Mouse (Mus musculus) CH12.LX (cell line): ENCODE results near the gene Gstm3. TPM values are rescaled to one million over a fixed set of nuclear protein-coding genes. Genes with fewer than 3 reads are reported as not detected.

ENCODE experiments used
- DNase-seq: peaks from one replicate; pipeline ENCODE4 v3.0.0-alpha.2; 2013; ENCODE audit errors: extremely low read depth
- H3K27ac ChIP-seq: 2 replicates; pipeline ENCODE4 v1.5.1; 2012; ENCODE audit warnings: low read depth, mild to moderate bottlenecking, control low read depth, moderate library complexity; ENCODE audit not compliant: insufficient read depth
- H3K27me3 ChIP-seq: replicated peaks from 2 replicates; pipeline ENCODE3; 2012; ENCODE audit warnings: inconsistent platforms
- H3K36me3 ChIP-seq, 2 experiments: replicated peaks in 1 of 2; 2 replicates each; pipeline versions ENCODE3 to v1.6.1; 2012; ENCODE audit warnings: inconsistent platforms in 1 of 2, low read length in 1 of 2, mild to moderate bottlenecking in 1 of 2, mixed read lengths in 1 of 2, moderate library complexity in 1 of 2; ENCODE audit not compliant: control insufficient read depth in 1 of 2, insufficient read depth in 1 of 2
- H3K4me1 ChIP-seq, 2 experiments: 2 replicates each; pipeline ENCODE4 v1.6.1; 2012; ENCODE audit warnings: inconsistent platforms in 1 of 2, moderate library complexity in 1 of 2; ENCODE audit not compliant: insufficient read depth in 2 of 2, control insufficient read depth in 1 of 2
- H3K4me2 ChIP-seq: 2 replicates; pipeline ENCODE4 v1.6.1; 2012; ENCODE audit warnings: low read depth, mild to moderate bottlenecking, control low read depth; ENCODE audit not compliant: poor library complexity, insufficient read depth, severe bottlenecking
- H3K4me3 ChIP-seq, 3 experiments: fragments of 150-350 bp in 1 of 3; sonication (generic) in 1 of 3; replicated peaks in 1 of 3; 2 replicates each; pipeline versions ENCODE3 to v1.5.1; 2011 to 2012; ENCODE audit warnings: low read depth in 2 of 3, low read length in 2 of 3, mild to moderate bottlenecking in 2 of 3, moderate library complexity in 2 of 3, control low read depth in 1 of 3, improper control_type of control experiment in 1 of 3, inconsistent platforms in 1 of 3, mixed read lengths in 1 of 3; ENCODE audit not compliant: poor library complexity in 1 of 3
- H3K79me2 ChIP-seq: replicated peaks from 2 replicates; pipeline ENCODE4 v1.6.1; 2012; ENCODE audit warnings: mild to moderate bottlenecking, moderate library complexity; ENCODE audit not compliant: control insufficient read depth, poor library complexity, insufficient read depth, severe bottlenecking; ENCODE audit errors: extremely low read depth
- H3K9ac ChIP-seq: 2 replicates; pipeline ENCODE4 v1.6.1; 2012; ENCODE audit warnings: low read depth, mild to moderate bottlenecking, control low read depth, moderate library complexity; ENCODE audit not compliant: insufficient read depth
- H3K9me3 ChIP-seq: replicated peaks from 2 replicates; pipeline ENCODE3; 2012; ENCODE audit warnings: low read length, inconsistent platforms, mixed read lengths
- BHLHE40 ChIP-seq: IDR thresholded peaks from 2 replicates; pipeline ENCODE4 v1.6.1; 2011; ENCODE audit warnings: mild to moderate bottlenecking, low read depth, low read length, improper control_type of control experiment
- CHD1 ChIP-seq: IDR thresholded peaks from 2 replicates; pipeline ENCODE4 v1.6.1; 2012; ENCODE audit warnings: low read depth, low read length, improper control_type of control experiment, inconsistent platforms
- CHD2 ChIP-seq: IDR thresholded peaks from 2 replicates; pipeline ENCODE4 v1.6.1; 2011; ENCODE audit warnings: low read length, improper control_type of control experiment
- CTCF ChIP-seq, 2 experiments: IDR thresholded peaks in 1 of 2; conservative IDR thresholded peaks in 1 of 2; 2 replicates each; pipeline ENCODE4 v1.5.1; 2011 to 2012; ENCODE audit warnings: low read depth in 2 of 2, low read length in 2 of 2, improper control_type of control experiment in 1 of 2, inconsistent platforms in 1 of 2, mild to moderate bottlenecking in 1 of 2, moderate library complexity in 1 of 2
- E2F4 ChIP-seq: IDR thresholded peaks from 2 replicates; pipeline ENCODE4 v1.6.1; 2011; ENCODE audit warnings: low read depth, low read length, improper control_type of control experiment; ENCODE audit not compliant: insufficient replicate concordance
- ETS1 ChIP-seq: conservative IDR thresholded peaks from 2 replicates; pipeline ENCODE4 v1.6.1; 2012; ENCODE audit warnings: low read depth, mild to moderate bottlenecking, inconsistent platforms, low read length, improper control_type of control experiment, moderate library complexity
- HCFC1 ChIP-seq: IDR thresholded peaks from 2 replicates; pipeline ENCODE4 v1.6.1; 2012; ENCODE audit warnings: low read depth, mild to moderate bottlenecking, inconsistent platforms, low read length, improper control_type of control experiment
- JUN ChIP-seq: IDR thresholded peaks from 2 replicates; pipeline ENCODE4 v1.6.1; 2011; ENCODE audit warnings: low read depth, mild to moderate bottlenecking, low read length, improper control_type of control experiment, moderate library complexity; ENCODE audit not compliant: insufficient read depth
- KAT2A ChIP-seq: IDR thresholded peaks from 2 replicates; pipeline ENCODE4 v1.6.1; 2012; ENCODE audit warnings: low read length, improper control_type of control experiment, inconsistent platforms; ENCODE audit not compliant: insufficient replicate concordance
- MAFK ChIP-seq: IDR thresholded peaks from 2 replicates; pipeline ENCODE4 v1.6.1; 2011; ENCODE audit warnings: low read length, improper control_type of control experiment; ENCODE audit not compliant: insufficient replicate concordance
- MAX ChIP-seq: IDR thresholded peaks from 2 replicates; pipeline ENCODE4 v1.6.1; 2011; ENCODE audit warnings: low read length, improper control_type of control experiment
- MAZ ChIP-seq: IDR thresholded peaks from 2 replicates; pipeline ENCODE4 v1.6.1; 2012; ENCODE audit warnings: low read depth, mild to moderate bottlenecking, inconsistent platforms, low read length, improper control_type of control experiment, moderate library complexity
- MEF2A ChIP-seq: IDR thresholded peaks from 2 replicates; pipeline ENCODE4 v1.6.1; 2014; ENCODE audit warnings: low read depth, mild to moderate bottlenecking, inconsistent platforms, low read length, improper control_type of control experiment, borderline replicate concordance
- MXI1 ChIP-seq: IDR thresholded peaks from 2 replicates; pipeline ENCODE4 v1.6.1; 2011; ENCODE audit warnings: mild to moderate bottlenecking, low read depth, low read length, improper control_type of control experiment
- POLR2A ChIP-seq: IDR thresholded peaks from 2 replicates; pipeline ENCODE4 v1.6.1; 2011; ENCODE audit warnings: low read depth, mild to moderate bottlenecking, improper control_type of control experiment, low read length
- RCOR1 ChIP-seq: conservative IDR thresholded peaks from 2 replicates; pipeline ENCODE4 v1.6.1; 2012; ENCODE audit warnings: low read depth, mild to moderate bottlenecking, inconsistent platforms, low read length, improper control_type of control experiment
- SMC3 ChIP-seq: IDR thresholded peaks from 2 replicates; pipeline ENCODE4 v1.6.1; 2011; ENCODE audit warnings: low read depth, low read length, improper control_type of control experiment
- TBP ChIP-seq: conservative IDR thresholded peaks from 2 replicates; pipeline ENCODE4 v1.6.1; 2011; ENCODE audit warnings: low read depth, low read length, improper control_type of control experiment
- TCF12 ChIP-seq: IDR thresholded peaks from 2 replicates; pipeline ENCODE4 v1.6.1; 2014; ENCODE audit warnings: low read depth, mild to moderate bottlenecking, inconsistent platforms, low read length, improper control_type of control experiment
- UBTF ChIP-seq: IDR thresholded peaks from 2 replicates; pipeline ENCODE4 v1.6.1; 2012; ENCODE audit warnings: low read depth, mild to moderate bottlenecking, inconsistent platforms, low read length, improper control_type of control experiment, moderate library complexity
- USF2 ChIP-seq: conservative IDR thresholded peaks from 2 replicates; pipeline ENCODE4 v1.6.1; 2011; ENCODE audit warnings: low read depth, low read length, improper control_type of control experiment
- ZKSCAN1 ChIP-seq: IDR thresholded peaks from 2 replicates; pipeline ENCODE4 v1.6.1; 2012; ENCODE audit warnings: low read depth, inconsistent platforms, low read length, improper control_type of control experiment, borderline replicate concordance
- ZNF384 ChIP-seq: IDR thresholded peaks from 2 replicates; pipeline ENCODE4 v1.6.1; 2012; ENCODE audit warnings: low read depth, low read length, improper control_type of control experiment, inconsistent platforms
- dilution Hi-C: fragments of 300-500 bp; cut with MboI; formaldehyde crosslinking; loops from 2 replicates; pipeline ENCODE4 v1.14.3; 2020; ENCODE audit warnings: low sequenced_read_pairs; ENCODE audit not compliant: extremely low pct_unique_long_range_greater_than_20kb, extremely low pct_ligation_motif_present
- in situ Hi-C: fragments of 300-500 bp; cut with MboI; formaldehyde crosslinking; loops from 3 replicates; pipeline ENCODE4 v1.14.3; 2019; ENCODE audit warnings: low sequenced_read_pairs, low pct_ligation_motif_present, low pct_unique_long_range_greater_than_20kb, mixed read lengths
- polyA plus RNA-seq: library from polyadenylated mRNA; unstranded; fragments of >175 nt; gene quantifications from 2 replicates; pipeline ENCODE4 v1.2.1, GENCODE M21; 2012; ENCODE audit warnings: low read depth; ENCODE audit not compliant: insufficient read length
- total RNA-seq, 2 experiments: library from RNA; depleted of rRNA; stranded (reverse); fragments of 300-350 nt in 1 of 2; fragments of >200 nt in 1 of 2; gene quantifications; 2 replicates each; pipeline ENCODE4 v1.2.3; 2012 to 2014

Gstm3 gene
- total and polyA plus RNA-seq, 3 experiments: not detected

DNA sequence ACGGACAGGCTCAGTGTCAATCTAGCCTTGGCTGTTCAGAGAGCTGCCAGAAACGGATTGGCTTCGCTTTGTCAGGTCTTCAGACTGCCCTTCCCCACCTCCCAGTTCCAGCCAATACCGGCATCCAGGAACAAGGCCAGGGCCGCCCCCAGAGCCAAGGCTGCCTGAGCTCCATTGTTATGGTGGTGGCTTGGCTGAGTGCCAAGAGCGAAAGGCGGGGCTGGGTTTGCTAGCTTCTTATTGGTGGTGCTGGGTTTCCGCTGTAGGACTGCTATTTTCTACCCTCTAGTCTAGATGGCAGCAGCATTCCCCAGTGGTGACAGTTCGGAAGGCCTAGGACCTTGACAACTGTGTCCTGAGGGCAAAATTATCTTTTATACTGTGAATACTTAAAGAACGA lies 37.4 kb downstream of the Gstm3 start, which contains the start of gene Gstm7:
Gene Gstm7 (minus strand): TSS at position 148 of the 400 bp plus-strand sequence.
- in situ Hi-C loops: loop anchor here (10.0 kb wide), 1 partner anchor 213 kb away; the partner anchor contains the start of gene Gnai3
- Histone ChIP-seq H3K4me2 (no peak within 1 kb of the TSS), H3K9ac (no peak within 1 kb of the TSS), H3K27ac (no peak within 1 kb of the TSS), H3K4me1 (no peaks in the 10 kb centered on the region), H3K36me3 (no peaks in the 10 kb centered on the region), H3K27me3 (peaks cover 2% of the 10 kb centered on the region), H3K79me2 (no peaks in the 10 kb centered on the region), H3K9me3 (no peaks in the 10 kb centered on the region), H3K4me3 (no peak within 1 kb of the TSS)
- DNase-seq: no peak
- TF ChIP-seq USF2 (no peak), E2F4 (no peak), MAX (no peak), SMC3 (no peak), UBTF (no peak), CTCF (conservative IDR thresholded peaks at IDR 0.05 in 1 of 2, IDR thresholded peaks at IDR 0.05 in 1 of 2; ENCODE audit: low read depth in 2 of 2, low read length in 2 of 2) (no peak), CHD1 (no peak), KAT2A (no peak), CHD2 (no peak), BHLHE40 (no peak), ETS1 (no peak), ZKSCAN1 (no peak), TBP (no peak), ZNF384 (no peak)
- dilution Hi-C loops: no loop called here

GRCm38 (mm10) chr3:107931134-107931533 lies 37.9 kb downstream of the Gstm3 start:
- no peak for DNase-seq
- TF ChIP-seq ZNF384: no peak
- no peak overlapping the region for H3K4me2 ChIP-seq
- no peaks in the 10 kb centered on the region for H3K36me3 ChIP-seq
- peaks cover 2% of the 10 kb centered on the region for H3K27me3 ChIP-seq
- no peaks in the 10 kb centered on the region for H3K4me1 ChIP-seq
- H3K27ac ChIP-seq: no peak overlapping the region
- dilution Hi-C loops (no loop called here), in situ Hi-C loops (loop anchor here (10.0 kb wide), 1 partner anchor 214 kb away; the partner anchor contains the start of gene Gnai3)
- H3K9ac ChIP-seq: no peak overlapping the region
- no peaks in the 10 kb centered on the region for H3K79me2 ChIP-seq
- no peaks in the 10 kb centered on the region for H3K9me3 ChIP-seq
- no peak overlapping the region for H3K4me3 ChIP-seq

- Histone ChIP-seq H3K27me3 (peaks cover 2% of the 10 kb centered on the region), H3K4me2 (no peak overlapping the region), H3K36me3 (no peaks in the 10 kb centered on the region), H3K4me1 (no peaks in the 10 kb centered on the region), H3K27ac (no peak overlapping the region), H3K4me3 (no peak overlapping the region)
- dilution Hi-C loops (no loop called here), in situ Hi-C loops (loop anchor here (10.0 kb wide), 1 partner anchor 215 kb away; the partner anchor contains the start of gene Gnai3)
- TF ChIP-seq JUN (no peak), ZKSCAN1 (no peak), MEF2A (no peak), MAFK (no peak), CHD1 (no peak), MAZ (no peak), UBTF (no peak), E2F4 (no peak), KAT2A (no peak), RCOR1 (no peak), POLR2A (no peak), MXI1 (no peak), ZNF384 (no peak), HCFC1 (no peak), CHD2 (no peak), CTCF (conservative IDR thresholded peaks at IDR 0.05 in 1 of 2, IDR thresholded peaks at IDR 0.05 in 1 of 2; ENCODE audit: low read depth in 2 of 2, low read length in 2 of 2) (no peak), TCF12 (no peak)
- TF ChIP-seq, all 38 proteins: peak for 0
- no peaks in the 10 kb centered on the region for H3K9me3 ChIP-seq
- H3K79me2 ChIP-seq: no peaks in the 10 kb centered on the region
- no peak overlapping the region for H3K9ac ChIP-seq
- no peak for DNase-seq
Measured at GRCm38 (mm10) chr3:107929731-107930130, 39.4 kb downstream of the Gstm3 start.
